Mouse (Mus musculus): Measurements from ENCODE around the gene Pitpna.

The Pitpna gene

DNA sequence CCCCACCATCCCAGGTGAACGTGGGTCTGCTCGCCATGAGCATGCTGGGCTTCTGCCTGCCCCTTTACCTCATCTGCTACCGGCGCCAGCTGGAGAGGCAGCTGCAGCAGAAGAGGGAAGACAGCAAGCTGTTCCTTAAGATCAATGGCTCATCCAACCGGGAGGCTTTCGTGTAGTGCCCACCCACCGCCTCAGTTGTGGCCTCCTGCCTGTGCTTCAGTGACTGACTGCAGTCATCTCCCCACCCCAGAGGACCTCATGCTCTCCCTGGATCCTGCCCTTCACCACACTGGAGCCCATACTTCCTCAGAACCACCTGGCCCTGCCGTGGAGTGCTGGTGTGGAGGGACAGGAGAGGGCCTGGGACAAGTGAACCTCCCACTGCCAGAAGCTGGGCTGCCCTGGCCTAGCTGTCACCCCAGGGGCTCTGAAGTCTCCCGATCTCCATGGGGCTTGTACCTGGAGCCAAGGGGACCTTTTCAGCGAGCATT lies 15.6 kb upstream of the Pitpna start:
- no peak for TF ChIP-seq GATA4 (IDR thresholded peaks at IDR 0.05; ENCODE audit: insufficient replicate concordance, low read length)

DNA sequence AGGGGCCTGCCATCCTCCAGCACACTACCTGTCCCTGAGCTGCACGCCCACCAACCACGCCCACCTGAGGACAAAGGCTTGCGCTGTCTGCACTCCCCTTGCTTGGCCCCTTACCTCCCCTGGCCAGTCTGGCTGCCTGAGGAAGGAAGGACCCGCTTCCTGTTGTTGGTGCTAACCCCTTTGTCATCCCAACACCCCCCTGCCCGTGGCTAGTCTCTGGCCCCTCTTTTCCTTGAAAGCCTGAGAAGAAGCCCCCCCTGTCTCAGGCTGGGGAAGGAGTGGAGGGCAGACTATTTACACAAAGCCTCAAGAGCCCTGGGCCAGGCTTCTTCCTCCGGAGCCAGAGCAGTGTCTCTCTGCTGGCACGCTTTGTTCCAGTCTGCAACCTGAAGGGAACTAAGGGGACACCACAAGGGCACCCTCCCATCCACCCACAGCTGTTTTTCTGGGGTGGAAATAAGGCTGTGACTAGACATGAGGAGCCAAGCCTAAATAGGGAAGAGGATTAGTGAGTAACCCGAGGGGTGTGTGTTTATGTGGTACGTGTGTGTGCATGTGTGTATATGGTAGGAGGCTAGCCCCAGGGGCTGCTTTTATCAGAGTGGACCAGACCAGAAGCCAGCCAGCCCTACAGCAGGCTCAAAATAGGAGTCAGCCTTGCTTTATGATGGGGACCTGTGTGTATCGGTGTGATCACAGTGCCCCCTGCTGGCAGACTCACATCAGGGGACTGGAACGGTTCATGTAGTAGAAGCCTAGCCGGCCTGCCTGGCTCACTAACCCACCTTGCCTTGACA lies 14.8 kb upstream of the Pitpna start:
- TF ChIP-seq GATA4 (IDR thresholded peaks at IDR 0.05; ENCODE audit: insufficient replicate concordance, low read length): no peak

DNA sequence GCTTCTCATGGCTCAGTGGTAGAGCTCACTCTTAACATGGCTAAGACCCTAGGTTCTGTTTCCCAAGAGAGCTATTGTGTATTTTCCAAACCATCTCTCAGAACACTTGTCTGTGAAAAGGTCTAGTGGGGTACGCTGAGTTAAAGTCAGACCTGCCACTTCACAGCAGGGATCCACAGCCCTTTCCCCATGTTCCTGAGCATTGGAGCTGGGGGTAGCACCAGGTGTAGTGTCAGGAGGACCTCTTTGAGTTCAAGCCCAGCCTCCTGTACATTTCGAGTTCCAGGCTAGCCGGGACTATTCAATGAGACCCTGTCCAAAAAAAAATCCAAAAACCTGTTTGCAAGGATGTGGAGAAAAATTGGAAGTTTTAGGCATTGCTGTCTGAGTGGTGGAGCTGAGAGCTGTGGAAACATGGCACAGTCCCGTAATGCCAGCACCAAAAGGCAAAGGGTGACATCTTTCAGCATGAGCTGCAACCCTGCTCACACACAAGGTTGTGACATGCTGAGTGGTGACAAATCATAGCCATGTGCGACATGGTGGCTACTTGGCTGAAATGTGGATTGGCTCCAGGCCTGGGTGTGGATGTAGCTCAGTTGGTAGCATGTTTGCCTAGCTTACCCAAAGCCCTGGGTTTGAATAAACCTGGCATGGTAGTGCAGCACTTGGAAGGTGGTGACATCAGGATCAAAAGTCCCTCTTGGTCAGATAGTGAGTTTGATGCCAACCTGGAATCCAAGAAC lies 13.3 kb upstream of the Pitpna start:
- no peak for TF ChIP-seq GATA4 (IDR thresholded peaks at IDR 0.05; ENCODE audit: insufficient replicate concordance, low read length)

DNA sequence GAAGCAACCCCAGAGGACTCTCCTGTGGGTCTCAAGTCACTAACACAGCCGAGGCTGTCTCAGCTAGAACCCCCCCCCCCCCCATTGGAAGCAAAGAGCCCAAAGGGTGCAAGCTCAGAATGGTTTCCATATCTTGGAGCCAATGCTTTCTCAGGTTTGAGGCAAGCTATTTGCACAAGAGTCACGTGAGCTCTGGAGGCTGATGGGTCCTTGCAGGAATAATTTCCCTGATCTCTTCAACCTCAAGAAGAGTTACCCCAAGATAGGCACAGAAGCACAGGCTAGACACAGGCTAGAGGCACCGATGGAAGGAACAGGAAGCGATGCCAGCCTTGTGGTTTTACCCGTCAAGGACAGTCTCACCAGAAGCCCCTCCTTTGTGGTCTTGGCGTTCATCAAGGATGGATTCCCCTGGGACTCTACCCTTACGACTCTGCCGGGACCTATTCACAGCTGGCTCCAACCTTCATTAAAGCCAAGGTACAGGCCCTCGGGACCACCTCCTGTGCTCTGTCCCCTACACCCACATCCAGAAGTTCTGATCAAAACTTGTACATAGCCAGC lies 12.3 kb upstream of the Pitpna start:
- no peak for TF ChIP-seq GATA4 (IDR thresholded peaks at IDR 0.05; ENCODE audit: insufficient replicate concordance, low read length)

DNA sequence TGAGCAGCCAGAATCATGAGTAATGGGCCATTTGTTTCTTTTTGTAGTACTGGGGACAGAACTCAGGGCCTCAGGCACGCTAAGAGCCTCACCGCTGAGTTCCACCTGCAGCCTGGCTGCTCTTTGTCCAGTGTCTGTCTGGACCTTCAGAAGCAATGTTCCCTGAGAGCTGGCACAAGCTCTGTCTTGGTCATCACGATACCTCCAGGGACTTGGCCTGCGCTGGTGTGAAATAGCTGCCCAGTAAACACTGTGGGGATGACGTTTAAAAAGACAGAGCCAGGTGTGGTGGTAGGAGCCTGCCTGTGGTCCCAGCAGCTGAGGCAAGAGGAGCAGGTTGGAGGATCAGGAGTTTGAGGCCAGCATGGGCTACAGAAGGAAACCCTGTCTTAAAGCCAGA lies 9.3 kb upstream of the Pitpna start:
- no peak for TF ChIP-seq GATA4 (IDR thresholded peaks at IDR 0.05; ENCODE audit: insufficient replicate concordance, low read length)

DNA sequence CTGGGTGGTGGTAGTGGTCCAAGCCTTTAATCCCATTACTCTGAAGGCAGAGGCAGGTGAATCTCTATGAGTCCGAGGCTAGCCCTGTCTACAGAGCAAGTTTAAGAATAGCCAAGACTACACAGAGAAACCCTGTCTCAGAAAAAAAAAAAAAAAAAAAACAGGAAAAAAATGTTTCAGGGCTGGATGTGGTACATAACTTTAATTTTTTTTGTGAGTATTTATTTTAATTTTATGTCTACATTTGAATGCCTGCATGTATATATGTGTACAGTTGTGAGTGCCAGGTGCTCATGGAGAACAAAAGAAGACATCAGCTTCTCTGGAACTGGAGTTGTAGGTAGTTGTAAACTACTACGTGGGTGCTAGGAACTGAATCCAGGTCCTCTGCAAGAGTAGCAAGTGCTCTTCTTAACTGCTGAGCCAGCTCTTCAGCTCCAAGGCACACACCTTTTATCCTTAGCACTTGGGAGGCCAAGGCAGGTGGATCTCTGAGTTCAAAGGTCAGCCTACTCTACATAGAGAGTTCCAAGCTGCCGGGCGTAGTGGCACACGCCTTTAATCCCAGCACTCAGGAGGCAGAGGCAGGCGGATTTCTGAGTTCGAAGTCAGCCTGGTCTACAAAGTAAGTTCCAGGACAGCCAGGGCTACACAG lies 6.3 kb upstream of the Pitpna start:
- no peak for TF ChIP-seq GATA4 (IDR thresholded peaks at IDR 0.05; ENCODE audit: insufficient replicate concordance, low read length)

DNA sequence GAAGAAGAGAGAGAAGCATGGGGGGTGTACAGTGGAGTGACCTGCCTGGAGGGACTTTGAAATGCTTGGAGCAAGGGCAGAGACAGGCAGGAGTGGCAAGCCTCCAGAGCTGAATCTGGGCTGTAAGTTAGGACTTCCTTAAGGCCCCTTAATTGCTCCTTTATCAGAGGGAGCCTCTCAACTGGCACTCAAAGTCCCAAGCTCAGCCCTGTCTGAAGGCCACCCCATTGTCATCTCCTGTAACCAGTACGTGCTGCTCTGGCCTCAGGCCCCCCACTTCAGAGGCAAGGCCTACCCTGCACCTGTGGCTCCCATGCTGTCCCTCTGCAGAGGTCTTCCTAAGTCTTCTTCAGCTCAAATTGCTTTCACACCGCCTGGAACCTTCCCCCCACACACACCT lies 4.4 kb upstream of the Pitpna start:
- TF ChIP-seq GATA4 (IDR thresholded peaks at IDR 0.05; ENCODE audit: insufficient replicate concordance, low read length): no peak

DNA sequence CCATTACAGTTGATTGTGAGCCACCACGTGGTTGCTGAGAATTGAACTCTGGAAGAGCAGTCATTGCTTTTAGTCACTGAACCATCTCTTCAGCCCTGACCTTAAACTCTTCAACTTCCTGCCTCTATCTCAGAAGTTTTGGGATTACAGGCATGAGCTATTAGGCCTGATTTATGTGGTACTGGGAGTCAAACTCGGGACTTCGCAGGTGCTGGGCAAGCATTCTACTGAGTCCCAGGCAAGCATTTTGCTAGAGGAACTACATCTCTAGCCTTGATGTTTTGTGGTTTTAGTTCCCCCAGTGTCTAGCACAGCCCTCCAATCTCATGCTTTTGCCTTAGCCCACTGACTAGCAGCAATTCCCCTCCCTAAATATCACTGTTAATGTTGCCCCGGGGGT lies 2.8 kb upstream of the Pitpna start:
- no peak for TF ChIP-seq GATA4 (IDR thresholded peaks at IDR 0.05; ENCODE audit: insufficient replicate concordance, low read length)

DNA sequence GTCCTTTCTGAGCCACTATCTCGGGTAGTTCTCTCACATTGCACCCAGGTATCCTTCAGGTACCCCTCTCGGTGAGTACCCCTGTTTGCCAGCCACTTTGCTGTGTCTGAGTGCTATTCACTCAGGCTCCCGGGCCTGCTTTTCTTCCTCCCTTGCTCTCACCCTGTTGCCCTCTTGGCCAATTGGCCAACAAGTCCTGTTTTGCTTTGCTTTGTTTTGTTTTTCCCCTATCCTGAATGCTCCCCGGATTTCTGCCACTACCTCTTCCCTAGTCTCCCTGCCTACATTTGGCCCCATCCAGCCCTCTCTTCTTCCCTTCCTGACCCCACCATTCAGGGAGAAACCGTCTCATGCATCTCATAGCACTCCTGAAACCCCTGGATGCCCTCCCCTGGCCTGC lies 1.9 kb upstream of the Pitpna start:
- no peak for TF ChIP-seq GATA4 (IDR thresholded peaks at IDR 0.05; ENCODE audit: insufficient replicate concordance, low read length)

DNA sequence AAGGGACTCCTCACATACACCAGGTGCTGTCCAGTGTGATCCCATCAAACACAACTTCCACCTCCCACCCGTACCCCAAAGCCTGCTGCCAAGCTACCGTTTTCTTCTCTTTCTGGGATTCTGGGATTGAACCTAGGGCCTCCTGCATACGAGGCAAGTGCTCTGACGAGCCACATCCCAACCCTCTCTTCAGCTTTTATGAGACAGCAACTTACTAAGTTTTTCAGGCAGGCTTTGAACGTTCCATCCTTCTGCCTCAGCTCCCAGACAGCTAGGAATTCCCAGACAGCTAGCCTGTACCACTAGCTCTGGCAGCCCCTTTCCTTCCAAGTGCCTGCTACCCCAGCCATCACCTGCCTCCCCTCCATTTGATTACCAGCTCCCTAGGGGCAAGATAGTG lies 934 bp upstream of the Pitpna start:
- no peak for TF ChIP-seq GATA4 (IDR thresholded peaks at IDR 0.05; ENCODE audit: insufficient replicate concordance, low read length)

DNA sequence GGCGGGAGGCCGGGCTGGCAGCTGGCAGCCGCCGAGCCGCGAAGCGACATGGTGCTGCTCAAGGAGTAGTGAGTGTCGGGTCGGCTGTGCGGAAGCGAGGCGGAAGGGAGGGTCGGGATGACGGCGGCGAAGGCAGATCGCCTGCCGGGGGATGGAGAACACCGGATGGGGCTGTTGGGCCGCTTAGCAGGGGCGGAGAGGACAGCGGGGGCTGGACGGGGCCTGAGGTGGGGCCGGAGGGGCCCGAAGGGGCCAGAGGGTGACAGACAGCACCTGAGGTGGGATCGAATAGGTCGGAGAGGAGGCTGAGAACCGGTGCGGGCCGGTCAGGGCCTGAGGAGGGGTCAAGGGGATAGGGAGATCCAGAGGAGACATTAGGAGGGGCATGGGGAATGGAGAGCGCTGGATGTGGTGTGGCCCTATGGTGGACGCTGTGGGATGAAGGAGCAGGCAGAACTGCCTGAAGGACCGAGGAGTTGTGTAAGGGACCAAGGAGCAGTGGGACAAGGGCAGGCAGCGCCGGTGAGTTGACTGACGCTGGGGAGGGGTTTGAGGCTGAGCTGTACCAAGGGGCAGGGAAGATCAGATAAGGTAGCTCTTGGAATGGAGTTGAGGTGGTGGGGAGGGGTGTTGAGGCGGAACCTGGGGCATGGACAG lies 516 bp downstream of the Pitpna start:
- no peak; the same call in 1 of the 2 replicates for TF ChIP-seq GATA4 (IDR thresholded peaks at IDR 0.05; ENCODE audit: insufficient replicate concordance, low read length)

DNA sequence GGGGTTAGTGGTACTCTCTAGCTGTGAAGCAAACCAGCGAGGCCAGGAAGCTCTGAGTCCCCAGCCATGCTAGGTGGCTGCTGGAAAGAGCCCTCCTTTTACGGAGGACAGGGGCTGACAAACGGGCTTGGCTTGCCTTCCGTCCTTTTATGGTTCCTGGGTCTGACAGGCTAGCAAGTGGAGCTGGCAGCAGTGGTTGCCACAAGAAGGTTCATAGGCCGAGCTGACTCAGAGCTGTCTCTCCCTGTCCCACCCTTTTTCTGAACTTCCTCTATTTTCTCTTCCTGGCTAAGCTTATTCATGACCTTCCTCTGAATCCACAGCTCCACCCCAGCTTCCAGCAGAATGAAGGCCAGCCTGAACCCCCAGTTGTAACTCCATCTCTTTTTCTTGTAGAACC lies 4.7 kb downstream of the Pitpna start:
- no peak for TF ChIP-seq GATA4 (IDR thresholded peaks at IDR 0.05; ENCODE audit: insufficient replicate concordance, low read length)

DNA sequence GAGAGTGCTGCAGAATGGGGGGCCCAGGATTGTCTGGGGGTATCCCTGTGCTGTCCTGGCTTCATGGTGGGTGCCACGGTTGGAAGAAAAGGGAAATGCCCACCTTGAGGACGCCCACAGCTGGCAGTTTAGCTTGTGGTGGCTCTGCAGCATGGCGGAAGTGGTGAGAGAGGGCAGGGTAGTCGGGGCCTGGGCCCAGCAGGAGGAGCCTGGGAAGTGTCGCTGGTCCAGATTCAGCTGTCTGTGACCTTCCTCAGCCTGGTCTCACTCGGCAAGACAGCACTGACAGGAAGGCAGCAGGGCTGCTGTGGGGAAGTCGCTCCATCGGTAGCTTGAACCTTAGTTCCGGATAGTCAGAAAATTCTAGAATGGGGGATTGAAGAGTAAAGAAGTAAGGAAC lies 6.5 kb downstream of the Pitpna start:
- TF ChIP-seq GATA4 (IDR thresholded peaks at IDR 0.05; ENCODE audit: insufficient replicate concordance, low read length): no peak; the same call in 1 of the 2 replicates

DNA sequence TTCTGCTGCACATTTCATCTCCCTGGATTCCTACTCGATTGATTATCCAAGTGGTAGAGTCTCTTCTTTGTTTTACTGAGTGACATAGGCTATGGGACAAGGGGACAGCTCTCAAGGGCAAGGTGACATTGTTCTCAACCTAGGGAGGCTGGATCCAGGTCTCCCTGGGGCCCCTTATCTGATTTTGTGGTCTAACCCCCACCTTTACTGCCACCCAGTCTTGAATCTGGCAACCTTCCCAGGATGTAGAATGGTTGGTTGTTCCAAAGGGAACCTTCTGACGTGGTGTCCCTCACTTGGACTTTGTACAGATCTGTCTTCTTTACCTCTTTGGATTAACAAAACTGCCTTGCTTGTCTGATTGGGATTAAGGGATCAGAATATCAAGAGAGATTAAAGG lies 7.5 kb downstream of the Pitpna start:
- TF ChIP-seq GATA4 (IDR thresholded peaks at IDR 0.05; ENCODE audit: insufficient replicate concordance, low read length): no peak

DNA sequence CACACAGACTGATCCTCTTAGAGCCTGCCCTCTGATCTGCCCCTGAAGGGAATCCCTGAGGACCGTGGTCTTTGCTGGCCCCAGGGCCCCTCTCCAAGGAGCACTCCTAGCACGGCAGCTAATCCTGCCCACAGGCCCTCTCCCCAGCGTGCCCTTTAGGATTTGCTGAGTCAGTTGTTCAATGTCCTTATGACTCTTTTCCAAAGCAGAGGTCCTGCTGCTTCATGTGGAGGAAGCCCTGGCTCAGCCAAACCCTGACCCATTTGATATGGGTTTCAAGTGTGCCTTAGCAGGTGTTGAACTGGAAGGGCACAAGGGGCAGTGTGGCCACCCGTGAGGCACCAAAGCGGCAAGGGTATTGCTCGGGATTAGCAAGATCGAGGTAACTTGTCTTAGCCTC lies 7.9 kb downstream of the Pitpna start:
- no peak for TF ChIP-seq GATA4 (IDR thresholded peaks at IDR 0.05; ENCODE audit: insufficient replicate concordance, low read length)

Measured in liver, adult (tissue).